Mouse (Mus musculus) small intestine, adult 2 months (tissue): Measurements from ENCODE around the gene 4921507P07Rik. TPM values are rescaled to one million over a fixed set of nuclear protein-coding genes. Genes with fewer than 3 reads are reported as not detected.
A peak's percentile ranks its signal among the peaks of the same experiment; 100 is the strongest.
"Not testable (repeated sequence)": the region's sequence is repeated elsewhere in the genome, so short reads cannot be mapped to it uniquely, and the experiment has no call there.

Experiments
- H3K27ac ChIP-seq: fragments of 200-500 bp; 2 replicates; pipeline ENCODE4 v1.5.1; 2012; ENCODE audit warnings: low read depth, low read length, control low read depth, inconsistent platforms; ENCODE audit not compliant: insufficient read depth
- H3K27me3 ChIP-seq: fragments of 200-500 bp; 2 replicates; pipeline ENCODE4 v1.6.1; 2012; ENCODE audit warnings: mild to moderate bottlenecking, moderate library complexity, low read length, inconsistent platforms; ENCODE audit not compliant: control insufficient read depth, insufficient read depth
- H3K36me3 ChIP-seq: fragments of 200-500 bp; 2 replicates; pipeline ENCODE4 v1.6.1; 2012; ENCODE audit warnings: mild to moderate bottlenecking, low read length, control low read depth, inconsistent platforms; ENCODE audit not compliant: control insufficient read depth, insufficient read depth
- H3K4me1 ChIP-seq: fragments of 200-500 bp; 2 replicates; pipeline ENCODE4 v1.6.1; 2012; ENCODE audit warnings: low read length, inconsistent platforms, mixed read lengths; ENCODE audit not compliant: control insufficient read depth, insufficient read depth, insufficient read length
- H3K4me3 ChIP-seq: fragments of 200-500 bp; 2 replicates; pipeline ENCODE4 v1.5.1; 2012; ENCODE audit warnings: low read depth, mild to moderate bottlenecking, control low read depth, inconsistent platforms, low read length, moderate library complexity
- CTCF ChIP-seq: fragments of 200-500 bp; IDR thresholded peaks from 2 replicates; pipeline ENCODE4 v1.5.1; 2012; ENCODE audit warnings: low read depth, mild to moderate bottlenecking, control low read depth, inconsistent platforms, low read length, moderate library complexity, mixed read lengths; ENCODE audit not compliant: insufficient replicate concordance, insufficient read length; ENCODE audit errors: extremely low read depth
- POLR2A ChIP-seq: fragments of 200-500 bp; IDR thresholded peaks from 2 replicates; pipeline ENCODE4 v1.6.1; 2012; ENCODE audit warnings: low read depth, mild to moderate bottlenecking, control low read depth, inconsistent platforms, low read length, moderate library complexity
- WGBS: fragments of 180-500 bp; shearing (Covaris S2); methylation state at CpG from one replicate; pipeline ENCODE4 v1.1.7; 2018; 5-methylcytosine and 5-hydroxymethylcytosine counted together
- polyA plus RNA-seq: library from polyadenylated mRNA; depleted of rRNA; stranded (reverse); fragments of >200 nt; gene quantifications from 2 replicates; pipeline ENCODE4 v1.2.3, GENCODE M21; 2012

4921507P07Rik gene
- polyA plus RNA-seq, 1 experiment, result not detected

DNA sequence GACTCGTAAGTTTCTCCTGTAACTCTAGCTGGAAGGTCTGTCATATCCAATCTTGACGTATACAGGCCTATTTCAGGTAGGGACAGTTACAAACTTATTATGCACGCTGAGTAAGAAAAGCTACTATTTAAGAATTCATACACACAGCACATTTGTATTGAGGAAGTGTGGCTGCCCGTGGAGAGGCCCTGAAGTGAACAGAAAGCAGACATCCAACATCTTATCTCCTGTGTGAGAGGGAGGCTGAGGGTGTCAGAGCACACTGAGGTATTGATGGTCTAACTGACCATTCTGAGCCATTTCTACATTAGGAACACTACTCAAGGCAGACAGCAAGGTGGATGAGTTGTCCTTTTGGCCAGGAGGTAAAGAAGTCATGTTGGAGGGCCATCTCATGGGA lies 37.6 kb downstream of the 4921507P07Rik start:
- H3K27ac ChIP-seq, result no peak overlapping the region
- TF ChIP-seq CTCF, result no peak
- TF ChIP-seq POLR2A, result no peak
- no peaks in the 10 kb centered on the region for H3K27me3 ChIP-seq
- no peak overlapping the region for H3K4me3 ChIP-seq
- H3K4me1 ChIP-seq, result peaks cover 2% of the 10 kb centered on the region; the same call in 1 of the 2 replicates
- WGBS, result 74% methylated on average over 4 of the region's 4 CpGs
- peaks cover 6% of the 10 kb centered on the region for H3K36me3 ChIP-seq

DNA sequence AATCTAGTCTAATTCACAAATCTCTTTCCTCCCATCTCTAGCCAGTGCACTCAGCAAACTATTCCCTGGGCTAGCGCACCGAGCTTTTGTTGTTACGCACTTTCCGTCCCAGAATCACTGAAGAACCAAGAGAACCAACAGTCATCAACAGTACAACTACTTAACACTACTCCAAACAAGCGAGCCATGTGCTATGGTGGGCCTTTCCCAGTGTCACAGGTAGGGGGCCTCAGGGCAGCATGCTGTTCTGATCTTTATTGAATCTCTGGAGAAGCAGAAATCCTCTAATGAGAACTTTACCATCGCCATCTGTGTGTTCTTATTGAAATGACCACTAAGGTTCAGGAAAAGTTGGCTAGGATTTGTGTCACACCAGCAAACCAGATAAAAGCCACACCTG lies 38.9 kb downstream of the 4921507P07Rik start:
- H3K36me3 ChIP-seq, result no peaks in the 10 kb centered on the region; the same call in 1 of the 2 replicates
- H3K27me3 ChIP-seq, result no peaks in the 10 kb centered on the region
- H3K4me1 ChIP-seq, result peaks cover 10% of the 10 kb centered on the region
- 82% methylated on average over 6 of the region's 6 CpGs for WGBS
- H3K27ac ChIP-seq, result no peak overlapping the region
- TF ChIP-seq POLR2A, result no peak
- TF ChIP-seq CTCF, result no peak
- H3K4me3 ChIP-seq, result no peak overlapping the region

DNA sequence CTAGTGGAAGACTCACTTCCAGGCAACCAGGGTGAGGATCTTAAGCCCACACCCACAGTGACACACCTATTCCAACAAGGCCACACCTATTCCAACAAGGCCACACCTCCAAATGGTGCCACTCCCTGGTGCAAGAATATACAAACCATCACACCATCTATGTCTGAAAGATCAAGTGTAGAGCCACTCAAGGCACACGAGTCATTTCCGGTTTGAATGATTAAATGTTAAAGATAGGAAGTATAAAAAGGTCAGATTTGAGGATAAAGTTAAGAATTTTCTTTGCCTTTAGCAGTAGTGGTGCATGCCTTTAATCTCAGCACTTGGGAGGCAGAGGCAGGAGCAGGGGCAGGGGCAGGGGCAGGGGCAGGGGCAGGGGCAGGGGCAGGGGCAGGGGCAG lies 42.2 kb downstream of the 4921507P07Rik start:
- WGBS, result 37% methylated on average over 2 of the region's 2 CpGs

DNA sequence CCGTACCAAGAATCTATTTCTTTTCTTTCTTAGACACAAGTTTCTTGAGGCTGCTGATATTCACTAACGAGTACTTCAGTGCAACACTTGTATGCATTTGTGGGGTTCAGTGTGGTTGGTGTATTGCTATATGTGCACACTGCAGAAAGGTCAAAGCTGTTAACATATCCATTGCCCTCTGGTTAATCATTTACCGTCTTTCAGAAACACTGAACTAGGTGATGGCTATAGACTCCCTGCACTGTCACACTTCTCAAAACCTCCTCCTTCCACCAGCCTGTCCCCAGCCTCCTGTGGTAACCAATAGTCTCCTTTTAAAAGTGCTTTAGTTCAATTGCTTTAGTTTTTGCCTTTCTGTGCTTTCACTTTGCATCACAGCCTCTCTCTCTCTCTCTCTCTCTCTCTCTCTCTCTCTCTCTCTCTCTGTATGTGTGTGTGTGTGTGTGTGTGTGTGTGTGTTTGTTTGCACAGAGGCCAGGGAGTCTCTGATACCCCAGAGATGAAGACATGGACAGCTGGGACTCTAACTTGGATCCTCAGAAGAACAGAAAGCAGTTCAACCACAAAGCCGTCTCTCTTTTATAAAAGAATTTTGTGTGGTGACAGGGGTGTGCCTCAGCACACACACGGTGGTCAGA lies 43.4 kb downstream of the 4921507P07Rik start:
- no peaks in the 10 kb centered on the region for H3K27me3 ChIP-seq
- 26% methylated on average over 5 of the region's 5 CpGs for WGBS
- H3K36me3 ChIP-seq, result no peaks in the 10 kb centered on the region
- no peak overlapping the region for H3K4me3 ChIP-seq
- peaks cover 9% of the 10 kb centered on the region for H3K4me1 ChIP-seq
- no peak for TF ChIP-seq POLR2A
- no peak for TF ChIP-seq CTCF
- H3K27ac ChIP-seq, result peak overlapping the region; percentile 7; the same call in 1 of the 2 replicates

More for the DNA sequence above, 42.2 kb downstream of the 4921507P07Rik start:
- not testable (repeated sequence) for H3K4me3 ChIP-seq, H3K4me1 ChIP-seq, H3K27ac ChIP-seq, H3K27me3 ChIP-seq, H3K36me3 ChIP-seq

DNA sequence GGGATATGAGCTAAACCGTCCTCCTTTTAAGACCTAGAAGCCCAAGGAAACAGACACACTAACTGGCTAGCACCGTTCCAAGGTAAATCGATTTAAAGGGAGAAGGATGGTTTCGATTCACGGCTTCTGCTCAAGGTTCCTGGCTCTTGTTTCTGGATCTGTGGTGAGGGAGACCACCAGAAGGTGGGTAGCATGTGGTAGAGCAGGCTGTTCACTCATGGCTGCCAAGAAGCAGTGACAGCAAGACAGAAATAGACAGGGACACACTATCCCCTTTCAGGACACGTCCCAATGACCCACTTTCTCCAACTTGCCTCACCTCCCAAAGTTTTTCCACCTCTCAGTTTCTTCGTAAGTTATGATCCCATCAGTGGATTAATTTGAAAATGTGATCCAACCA lies 46.6 kb downstream of the 4921507P07Rik start:
- peaks cover 16% of the 10 kb centered on the region for H3K4me1 ChIP-seq
- no peak overlapping the region for H3K27ac ChIP-seq
- H3K4me3 ChIP-seq, result no peak overlapping the region
- TF ChIP-seq POLR2A (no peak), CTCF (no peak)
- H3K27me3 ChIP-seq, result no peaks in the 10 kb centered on the region
- 86% methylated on average over 7 of the region's 7 CpGs for WGBS
- H3K36me3 ChIP-seq, result no peaks in the 10 kb centered on the region

DNA sequence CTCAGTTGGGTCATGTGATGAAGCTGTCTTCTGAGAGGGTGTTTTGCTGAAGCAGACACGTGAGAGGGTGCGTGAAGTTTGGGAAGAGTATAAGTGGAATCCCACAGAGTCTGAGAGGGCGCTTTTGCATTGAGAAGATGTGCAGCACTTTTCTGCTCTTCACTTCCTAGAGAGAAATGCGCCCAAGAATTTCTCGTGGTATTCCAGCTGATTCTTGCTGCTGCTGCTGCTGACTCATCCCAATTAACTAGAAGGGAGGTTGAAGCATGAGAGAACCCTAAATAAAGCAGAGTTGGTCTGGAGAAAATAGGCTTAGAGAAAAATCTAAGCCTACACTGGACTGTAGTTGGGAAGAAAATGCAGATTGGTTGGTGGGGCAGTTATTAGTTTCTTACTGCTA lies 47.4 kb downstream of the 4921507P07Rik start:
- H3K27me3 ChIP-seq, result no peaks in the 10 kb centered on the region
- peaks cover 16% of the 10 kb centered on the region for H3K4me1 ChIP-seq
- 76% methylated on average over 5 of the region's 5 CpGs for WGBS
- H3K4me3 ChIP-seq, result no peak overlapping the region
- no peak overlapping the region for H3K27ac ChIP-seq
- no peak for TF ChIP-seq POLR2A
- TF ChIP-seq CTCF, result no peak
- H3K36me3 ChIP-seq, result no peaks in the 10 kb centered on the region

DNA sequence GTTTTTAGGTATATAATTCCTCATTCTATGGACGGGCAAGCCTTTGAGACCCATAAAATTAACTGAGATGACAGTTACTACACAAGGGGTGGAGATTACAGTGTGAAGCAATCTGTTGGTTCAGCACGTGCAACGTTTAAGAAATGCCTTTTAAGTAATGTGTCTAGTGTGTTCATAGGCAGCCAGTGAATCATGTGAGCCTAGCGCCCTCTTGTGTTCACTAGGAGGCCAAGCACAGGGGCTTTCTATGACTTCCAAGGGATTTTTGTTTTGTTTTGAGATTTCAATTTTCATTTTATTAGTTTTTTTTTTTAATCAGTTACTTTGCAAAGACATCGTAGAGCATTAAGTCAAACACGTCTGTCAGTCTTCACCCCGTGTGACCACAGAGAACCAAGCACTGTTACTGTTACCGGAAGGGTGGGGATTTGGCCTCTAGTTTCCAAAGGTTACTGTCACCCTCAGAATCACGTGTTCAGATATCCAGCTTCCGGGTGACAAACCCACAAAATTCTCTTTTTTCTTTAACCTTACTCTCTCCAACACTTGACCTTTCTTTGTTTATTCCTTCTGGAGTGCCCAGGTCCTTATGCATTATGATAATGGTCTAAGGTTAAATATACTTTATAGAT lies 50.9 kb downstream of the 4921507P07Rik start:
- WGBS, result 5% methylated on average over 10 of the region's 10 CpGs
- TF ChIP-seq CTCF, result peak; percentile 67; the same call in 1 of the 2 replicates
- TF ChIP-seq POLR2A, result no peak
- Histone ChIP-seq H3K27ac (no peak overlapping the region), H3K27me3 (no peaks in the 10 kb centered on the region), H3K4me1 (peaks cover 7% of the 10 kb centered on the region), H3K4me3 (no peak overlapping the region), H3K36me3 (no peaks in the 10 kb centered on the region)
